Mouse (Mus musculus): ENCODE data around the gene Gga2.

Gga2 gene

DNA sequence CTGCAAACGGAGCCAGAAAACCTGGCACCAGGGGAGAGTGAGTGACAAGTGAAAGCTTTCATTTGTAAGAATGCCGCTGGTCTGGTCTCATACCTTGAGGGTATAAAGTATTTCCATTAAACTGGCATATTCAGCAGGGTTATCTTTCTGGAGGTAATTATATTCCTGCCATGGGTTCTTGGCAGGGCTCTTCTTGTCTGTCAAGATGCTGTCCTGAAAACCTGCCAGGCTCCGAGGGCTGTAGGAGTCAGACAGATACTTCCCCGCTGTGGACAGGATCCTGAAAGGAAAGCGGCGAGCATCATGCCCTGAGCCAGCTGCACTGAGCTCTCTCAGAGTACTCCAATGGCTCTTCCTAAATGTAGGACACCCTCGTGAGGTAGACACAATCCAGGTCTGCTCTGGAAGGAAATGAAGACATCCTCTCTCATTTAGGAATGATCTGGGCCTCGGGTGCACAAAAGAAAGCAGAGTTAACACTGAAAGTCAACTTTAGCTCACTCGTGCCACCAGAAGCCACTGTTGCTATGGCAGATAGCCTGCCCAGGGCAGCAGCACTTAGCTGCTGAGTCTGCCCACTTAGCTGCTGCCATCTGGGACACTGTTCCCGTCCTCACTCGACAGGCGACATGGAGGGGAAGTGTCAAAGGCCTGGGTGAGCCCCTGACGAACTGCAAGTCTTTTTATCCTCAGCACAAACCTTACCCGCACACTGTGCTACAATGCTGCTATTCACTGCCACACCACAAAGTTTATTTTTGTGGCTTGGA, 84.0 kb downstream of the Gga2 start:
- peak; percentile 88 to 93 for DNase-seq
